Mouse (Mus musculus): Measurements from ENCODE around the gene Armcx5. TPM values are rescaled to one million over a fixed set of nuclear protein-coding genes. Genes with fewer than 3 reads are reported as not detected.
"Not testable (repeated sequence)": the region's sequence is repeated elsewhere in the genome, so short reads cannot be mapped to it uniquely, and the experiment has no call there.

Armcx5 gene
- polyA plus RNA-seq, 1 experiment = 20.8 TPM

DNA sequence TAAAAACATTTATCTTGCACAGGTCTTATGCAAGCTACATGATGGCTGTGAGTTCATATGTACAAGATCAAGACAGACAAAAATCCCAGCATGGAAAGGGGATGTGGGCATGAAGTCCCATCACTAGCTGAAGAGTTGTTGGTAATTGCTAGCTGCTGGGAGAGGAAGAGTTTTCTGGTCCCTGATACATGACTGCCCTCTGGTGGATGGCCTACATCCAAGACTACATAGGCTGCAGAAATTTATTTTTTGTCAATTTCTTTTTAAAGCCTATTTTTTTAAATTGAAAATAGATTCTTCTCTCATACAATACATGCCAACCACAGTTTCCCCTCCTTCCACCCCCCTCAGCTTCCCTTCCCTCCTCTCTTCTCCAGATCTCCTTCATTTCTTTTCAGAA lies 19.2 kb downstream of the Armcx5 start:
- no peak overlapping the region for H3K4me3 ChIP-seq (ENCODE audit: insufficient read depth, low read length)
- H3K27ac ChIP-seq (ENCODE audit: insufficient read depth, low read length) = no peak overlapping the region
- TF ChIP-seq POLR2A (IDR thresholded peaks at IDR 0.05; ENCODE audit: extremely low read depth, insufficient read depth, low read length) = no peak
- peak; percentile 25; the same call in 1 of the 2 replicates for TF ChIP-seq CTCF (IDR thresholded peaks at IDR 0.05; ENCODE audit: extremely low read depth, insufficient read depth, low read length)
- H3K4me1 ChIP-seq (ENCODE audit: control insufficient read depth, insufficient read depth, low read length) = no peaks in the 10 kb centered on the region; the same call in 1 of the 2 replicates

DNA sequence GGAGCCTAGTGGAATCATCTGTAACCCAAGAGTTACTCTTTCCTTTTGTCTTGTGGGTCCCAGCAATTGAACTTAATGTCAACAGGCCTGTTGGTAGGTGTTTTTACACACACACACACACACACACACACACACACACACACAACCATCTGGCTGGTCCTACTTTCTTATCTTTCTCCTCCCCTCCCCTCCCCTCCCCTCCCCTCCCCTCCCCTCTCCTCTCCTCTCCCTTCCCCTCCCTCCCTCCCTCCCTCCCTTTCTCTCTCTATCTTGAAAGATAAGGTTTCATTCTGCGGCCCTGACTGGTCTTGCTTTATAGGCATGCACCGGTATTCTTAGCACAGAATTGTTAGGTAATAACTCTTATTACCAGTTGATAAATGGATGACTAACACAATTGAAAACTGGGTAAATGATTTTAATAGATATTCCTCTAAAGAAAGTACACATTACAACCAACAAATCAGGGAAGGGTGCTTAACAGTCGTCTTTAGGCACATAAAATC lies 25.6 kb downstream of the Armcx5 start:
- Histone ChIP-seq H3K4me3 (ENCODE audit: insufficient read depth, low read length) (no peak overlapping the region), H3K4me1 (ENCODE audit: control insufficient read depth, insufficient read depth, low read length) (no peaks in the 10 kb centered on the region), H3K27ac (ENCODE audit: insufficient read depth, low read length) (no peak overlapping the region)
- TF ChIP-seq CTCF (IDR thresholded peaks at IDR 0.05; ENCODE audit: extremely low read depth, insufficient read depth, low read length) = no peak
- TF ChIP-seq POLR2A (IDR thresholded peaks at IDR 0.05; ENCODE audit: extremely low read depth, insufficient read depth, low read length) = no peak

DNA sequence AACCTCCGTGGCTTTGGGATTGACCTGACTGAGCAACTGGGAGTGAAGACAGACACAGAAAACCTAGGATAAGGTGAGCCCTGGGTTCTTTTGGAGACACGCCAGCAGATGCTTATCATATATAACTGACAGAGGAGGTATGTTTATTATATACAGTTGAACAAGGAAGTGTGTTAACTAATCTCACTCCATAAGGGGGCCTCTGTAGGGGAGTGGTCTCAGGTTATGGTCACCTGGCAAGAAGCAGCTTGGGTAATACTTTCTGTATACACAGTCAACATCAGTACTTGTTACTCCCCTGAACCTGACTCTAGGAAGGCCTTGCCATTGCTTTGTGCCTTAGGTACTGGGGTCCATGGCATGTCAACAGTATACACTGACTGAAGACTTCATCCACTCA lies 26.0 kb downstream of the Armcx5 start:
- Histone ChIP-seq H3K4me1 (ENCODE audit: control insufficient read depth, insufficient read depth, low read length) (no peaks in the 10 kb centered on the region), H3K4me3 (ENCODE audit: insufficient read depth, low read length) (no peak overlapping the region), H3K27ac (ENCODE audit: insufficient read depth, low read length) (no peak overlapping the region)
- TF ChIP-seq POLR2A (IDR thresholded peaks at IDR 0.05; ENCODE audit: extremely low read depth, insufficient read depth, low read length) (no peak), CTCF (IDR thresholded peaks at IDR 0.05; ENCODE audit: extremely low read depth, insufficient read depth, low read length) (no peak)

DNA sequence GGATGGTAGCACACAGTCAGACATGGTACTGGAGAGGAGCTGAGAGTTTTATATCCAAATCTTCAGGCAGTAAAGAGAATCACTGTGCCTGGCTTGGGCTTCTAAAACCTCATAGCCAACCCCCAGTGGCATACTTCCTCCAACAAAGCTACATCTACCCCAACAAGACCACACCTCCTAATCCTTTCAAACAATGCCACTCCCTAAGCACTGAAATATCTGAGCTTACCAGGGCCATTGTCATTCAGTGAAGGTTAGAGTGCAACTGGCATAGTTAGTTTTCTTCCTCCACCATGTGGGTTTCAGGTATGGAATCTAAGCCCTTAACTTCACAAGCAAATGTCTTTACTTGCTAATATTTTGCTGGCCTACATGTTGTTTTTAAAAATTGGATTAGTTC lies 49.0 kb downstream of the Armcx5 start:
- no peak for TF ChIP-seq CTCF (IDR thresholded peaks at IDR 0.05; ENCODE audit: extremely low read depth, insufficient read depth, low read length)
- TF ChIP-seq POLR2A (IDR thresholded peaks at IDR 0.05; ENCODE audit: extremely low read depth, insufficient read depth, low read length) = no peak
- Histone ChIP-seq H3K4me3 (ENCODE audit: insufficient read depth, low read length) (no peak overlapping the region), H3K4me1 (ENCODE audit: control insufficient read depth, insufficient read depth, low read length) (no peaks in the 10 kb centered on the region), H3K27ac (ENCODE audit: insufficient read depth, low read length) (no peak overlapping the region; the same call in 1 of the 2 replicates)

DNA sequence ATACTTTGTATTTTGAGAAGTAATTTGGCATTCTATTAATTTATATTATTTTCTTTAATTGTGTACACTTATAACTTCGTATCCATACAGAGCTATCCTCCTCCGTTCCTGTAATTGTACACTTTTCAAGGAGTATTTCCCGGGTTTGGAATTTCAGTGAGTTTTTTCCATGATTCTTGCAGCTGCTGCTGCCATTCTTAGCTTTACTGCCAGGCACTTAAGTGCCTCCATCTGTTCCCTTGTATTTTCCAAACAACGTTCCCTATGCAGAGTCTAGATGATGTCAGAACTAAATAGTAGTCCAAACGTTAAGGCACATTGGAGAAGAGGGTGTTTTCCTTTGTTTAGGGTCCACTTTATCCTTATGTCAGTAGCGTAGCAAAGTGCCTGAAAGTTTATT lies 49.8 kb downstream of the Armcx5 start:
- Histone ChIP-seq H3K4me1 (ENCODE audit: control insufficient read depth, insufficient read depth, low read length) (no peaks in the 10 kb centered on the region), H3K27ac (ENCODE audit: insufficient read depth, low read length) (no peak overlapping the region), H3K4me3 (ENCODE audit: insufficient read depth, low read length) (no peak overlapping the region)
- TF ChIP-seq POLR2A (IDR thresholded peaks at IDR 0.05; ENCODE audit: extremely low read depth, insufficient read depth, low read length) (no peak), CTCF (IDR thresholded peaks at IDR 0.05; ENCODE audit: extremely low read depth, insufficient read depth, low read length) (no peak)

- Histone ChIP-seq H3K4me3 (ENCODE audit: insufficient read depth, low read length) (peak overlapping the region; percentile 75), H3K27ac (ENCODE audit: insufficient read depth, low read length) (0 out of 2 replicates have a peak overlapping the region, but pooled peaks have one; percentile 33)
- H3K4me1 ChIP-seq (ENCODE audit: control insufficient read depth, insufficient read depth, low read length) = not testable (repeated sequence)
- peak; percentile 38; the same call in 1 of the 2 replicates for TF ChIP-seq POLR2A (IDR thresholded peaks at IDR 0.05; ENCODE audit: extremely low read depth, insufficient read depth, low read length)
These were observed 53.2 kb downstream of the Armcx5 start for GRCm38 (mm10) chrX:135795591-135796304.

DNA sequence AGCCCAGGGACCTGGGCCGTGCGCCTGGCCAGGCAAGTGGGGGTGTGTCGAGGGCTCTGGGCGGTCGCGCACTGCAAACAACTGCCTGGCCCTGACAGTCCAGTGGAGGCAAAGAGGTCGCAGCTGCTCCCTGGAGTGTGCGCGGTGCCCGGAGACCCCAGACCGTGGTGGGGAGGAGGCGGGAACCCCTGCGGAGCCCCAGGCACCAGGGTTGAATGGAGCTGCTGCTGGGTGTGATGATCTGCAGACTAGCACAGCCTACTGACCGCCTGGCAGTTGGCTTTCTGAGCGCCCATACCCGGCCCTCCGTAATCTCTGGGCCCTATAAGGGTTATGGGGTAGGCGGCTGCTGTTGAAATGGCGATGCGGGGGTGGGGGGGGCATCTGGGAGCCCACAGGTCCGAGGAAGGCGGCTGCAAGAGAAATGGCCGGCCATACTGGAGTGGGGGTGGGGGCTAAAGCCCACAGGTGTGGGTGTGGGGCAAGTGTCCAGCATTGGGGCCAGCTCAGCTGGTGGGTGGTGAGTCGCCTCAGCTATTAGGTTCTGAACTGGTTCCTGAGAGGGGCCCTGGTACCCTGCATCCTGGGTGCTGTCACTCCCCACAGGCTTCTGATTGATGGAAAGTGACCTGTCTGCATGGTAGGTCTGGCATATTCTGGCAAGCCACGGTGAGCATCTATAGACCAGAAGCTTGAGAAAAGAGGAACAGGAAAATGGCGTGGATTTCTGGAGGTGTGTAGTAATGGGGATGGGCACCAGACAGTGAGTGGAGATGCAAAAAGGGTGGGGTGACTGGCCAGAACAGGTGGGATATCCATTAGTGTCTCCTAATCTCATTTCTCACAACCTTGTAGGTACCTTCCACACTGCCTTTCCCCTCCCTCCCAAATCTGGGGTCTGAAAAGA lies 54.0 kb downstream of the Armcx5 start:
- H3K4me1 ChIP-seq (ENCODE audit: control insufficient read depth, insufficient read depth, low read length) = not testable (repeated sequence)
- peak overlapping the region; percentile 75 for H3K4me3 ChIP-seq (ENCODE audit: insufficient read depth, low read length)
- peak overlapping the region; percentile 33; the same call in 1 of the 2 replicates for H3K27ac ChIP-seq (ENCODE audit: insufficient read depth, low read length)

Other genes with a start within 250 kb of the Armcx5 start
- gene AV320801, start 248.1 kb upstream of the Armcx5 start, polyA plus RNA-seq (2012; rRNA removed) = 0.02 TPM in 1 of 2 replicates, not detected in the other
- 4.3 and 6.4 TPM in 2 replicates for gene Nxf7, start 144.0 kb upstream of the Armcx5 start, polyA plus RNA-seq (2012; rRNA removed)
- not detected in 2 replicates for gene Prame, start 115.0 kb upstream of the Armcx5 start, polyA plus RNA-seq (2012; rRNA removed)
- not detected in 2 replicates for gene Tcp11x2, start 48.9 kb upstream of the Armcx5 start, polyA plus RNA-seq (2012; rRNA removed)
- not detected in 2 replicates for gene Tmsb15a, start 17.5 kb upstream of the Armcx5 start, polyA plus RNA-seq (2012; rRNA removed)
- gene Gprasp1, start within 50 bp of the Armcx5 start, polyA plus RNA-seq (2012; rRNA removed) = 181 and 198 TPM in 2 replicates
- gene Bhlhb9, start 54.9 kb downstream of the Armcx5 start, polyA plus RNA-seq (2012; rRNA removed) = 41.7 and 42.0 TPM in 2 replicates
- gene Gprasp2, start 96.3 kb downstream of the Armcx5 start, polyA plus RNA-seq (2012; rRNA removed) = 91.8 and 112 TPM in 2 replicates

Measured in cortical plate, adult 2 months (tissue).